Mouse (Mus musculus) neural tube, embryonic 15.5 days (tissue): Measurements from ENCODE around the gene Eya4. TPM values are rescaled to one million over a fixed set of nuclear protein-coding genes. Genes with fewer than 3 reads are reported as not detected.

Experiments used
- ATAC-seq: fragments of 200-750 bp; cut with Nextera tagmentation; 2 replicates; pipeline ENCODE4 v1.8.0; 2017; ENCODE audit warnings: mild to moderate bottlenecking, moderate TSS enrichment, moderate library complexity; ENCODE audit not compliant: low FRiP score
- H3K27ac ChIP-seq: fragments of 300-500 bp; sonication (generic); replicated peaks from 2 replicates; pipeline ENCODE4 v1.5.1; 2015; ENCODE audit warnings: mild to moderate bottlenecking, inconsistent platforms
- H3K27me3 ChIP-seq: fragments of 300-500 bp; sonication (generic); replicated peaks from 2 replicates; pipeline ENCODE4 v1.6.1; 2015; ENCODE audit warnings: inconsistent platforms
- H3K36me3 ChIP-seq: fragments of 300-500 bp; sonication (generic); 2 replicates; pipeline ENCODE4 v1.6.1; 2015; ENCODE audit warnings: inconsistent platforms
- H3K4me1 ChIP-seq: fragments of 300-500 bp; sonication (generic); 2 replicates; pipeline ENCODE4 v1.6.1; 2015; ENCODE audit warnings: inconsistent platforms
- H3K4me2 ChIP-seq: fragments of 300-500 bp; sonication (generic); 2 replicates; pipeline ENCODE4 v1.6.1; 2015; ENCODE audit warnings: inconsistent platforms, mild to moderate bottlenecking, moderate library complexity
- H3K4me3 ChIP-seq: fragments of 300-500 bp; sonication (generic); replicated peaks from 2 replicates; pipeline ENCODE4 v1.5.1; 2015; ENCODE audit warnings: mild to moderate bottlenecking, inconsistent platforms
- H3K9ac ChIP-seq: fragments of 300-500 bp; sonication (generic); replicated peaks from 2 replicates; pipeline ENCODE4 v1.6.1; 2015; ENCODE audit warnings: mild to moderate bottlenecking, inconsistent platforms
- H3K9me3 ChIP-seq: fragments of 300-500 bp; sonication (generic); replicated peaks from 2 replicates; pipeline ENCODE4 v1.6.1; 2016; ENCODE audit warnings: inconsistent platforms
- WGBS: fragments of 180-500 bp; shearing (Covaris S2); methylation state at CpG from one replicate; pipeline ENCODE4 v1.1.7; 2015; ENCODE audit warnings: mixed read lengths; 5-methylcytosine and 5-hydroxymethylcytosine counted together
- polyA plus RNA-seq: library from polyadenylated mRNA; unstranded; fragments of >200 nt; fragmentation: Nextera tagmentation; extraction: Ambion mirVana; gene quantifications from 2 replicates; pipeline ENCODE4 v1.2.1, GENCODE M21; 2015

The Eya4 gene
- polyA plus RNA-seq, 1 experiment from 2014 or later, result 0.77 TPM

GRCm38 (mm10) chr10:23322275-23322674 lies 28.3 kb downstream of the Eya4 start:
- Histone ChIP-seq H3K4me1 (no peaks in the 10 kb centered on the region), H3K4me2 (no peak overlapping the region), H3K27me3 (no peaks in the 10 kb centered on the region), H3K4me3 (no peak overlapping the region), H3K9me3 (no peaks in the 10 kb centered on the region), H3K36me3 (no peaks in the 10 kb centered on the region), H3K9ac (no peak overlapping the region), H3K27ac (no peak overlapping the region)
- WGBS, result 57% methylated on average over 4 of the region's 4 CpGs
- ATAC-seq, result no peak

GRCm38 (mm10) chr10:23295616-23296015 lies 55.0 kb downstream of the Eya4 start:
- H3K27ac ChIP-seq, result no peak overlapping the region
- H3K4me1 ChIP-seq, result no peaks in the 10 kb centered on the region
- no peaks in the 10 kb centered on the region for H3K9me3 ChIP-seq
- no peak overlapping the region for H3K4me2 ChIP-seq
- no peak overlapping the region for H3K4me3 ChIP-seq
- no peaks in the 10 kb centered on the region for H3K27me3 ChIP-seq
- 91% methylated on average over 3 of the region's 3 CpGs for WGBS
- H3K36me3 ChIP-seq, result no peaks in the 10 kb centered on the region
- ATAC-seq, result no peak
- no peak overlapping the region for H3K9ac ChIP-seq

- Histone ChIP-seq H3K4me1 (no peaks in the 10 kb centered on the region), H3K27ac (no peak overlapping the region), H3K9ac (no peak overlapping the region), H3K27me3 (no peaks in the 10 kb centered on the region), H3K4me2 (no peak overlapping the region), H3K4me3 (no peak overlapping the region), H3K9me3 (no peaks in the 10 kb centered on the region), H3K36me3 (no peaks in the 10 kb centered on the region)
- 73% methylated on average over 7 of the region's 7 CpGs for WGBS
- no peak for ATAC-seq
Observed at GRCm38 (mm10) chr10:23292495-23292894, 58.1 kb downstream of the Eya4 start.

- H3K9me3 ChIP-seq, result no peaks in the 10 kb centered on the region
- H3K9ac ChIP-seq, result no peak overlapping the region
- H3K4me2 ChIP-seq, result no peak overlapping the region
- no peak overlapping the region for H3K27ac ChIP-seq
- ATAC-seq, result no peak
- no peaks in the 10 kb centered on the region for H3K4me1 ChIP-seq
- no peaks in the 10 kb centered on the region for H3K27me3 ChIP-seq
- 91% methylated on average over 3 of the region's 3 CpGs for WGBS
- no peak overlapping the region for H3K4me3 ChIP-seq
- H3K36me3 ChIP-seq, result no peaks in the 10 kb centered on the region
Observed at GRCm38 (mm10) chr10:23277371-23277770, 73.2 kb downstream of the Eya4 start.

GRCm38 (mm10) chr10:23271050-23271621 lies 79.5 kb downstream of the Eya4 start:
- Histone ChIP-seq H3K27me3 (no peaks in the 10 kb centered on the region), H3K36me3 (no peaks in the 10 kb centered on the region), H3K4me2 (no peak overlapping the region), H3K4me1 (no peaks in the 10 kb centered on the region), H3K9me3 (no peaks in the 10 kb centered on the region), H3K9ac (no peak overlapping the region), H3K4me3 (no peak overlapping the region), H3K27ac (no peak overlapping the region)
- no peak for ATAC-seq
- 38% methylated on average over 9 of the region's 9 CpGs for WGBS

- no peak for ATAC-seq
Observed at GRCm38 (mm10) chr10:23270502-23270901, 80.1 kb downstream of the Eya4 start.

GRCm38 (mm10) chr10:23252180-23252579 lies 98.4 kb downstream of the Eya4 start:
- Histone ChIP-seq H3K36me3 (no peaks in the 10 kb centered on the region), H3K9me3 (no peaks in the 10 kb centered on the region), H3K9ac (no peak overlapping the region), H3K4me2 (no peak overlapping the region), H3K4me3 (no peak overlapping the region), H3K27ac (no peak overlapping the region), H3K4me1 (no peaks in the 10 kb centered on the region), H3K27me3 (no peaks in the 10 kb centered on the region)
- 48% methylated on average over 4 of the region's 4 CpGs for WGBS
- no peak for ATAC-seq

More at GRCm38 (mm10) chr10:23270502-23270901, 80.1 kb downstream of the Eya4 start:
- Histone ChIP-seq H3K27ac (no peak overlapping the region), H3K27me3 (no peaks in the 10 kb centered on the region), H3K9ac (no peak overlapping the region), H3K4me1 (no peaks in the 10 kb centered on the region), H3K9me3 (no peaks in the 10 kb centered on the region), H3K4me3 (no peak overlapping the region), H3K36me3 (no peaks in the 10 kb centered on the region), H3K4me2 (no peak overlapping the region)
- 70% methylated on average over 2 of the region's 2 CpGs for WGBS

- Histone ChIP-seq H3K9ac (no peak overlapping the region), H3K4me1 (no peaks in the 10 kb centered on the region), H3K4me2 (no peak overlapping the region), H3K27ac (no peak overlapping the region), H3K36me3 (no peaks in the 10 kb centered on the region), H3K9me3 (no peaks in the 10 kb centered on the region), H3K27me3 (no peaks in the 10 kb centered on the region), H3K4me3 (no peak overlapping the region)
- 83% methylated on average over 3 of the region's 3 CpGs for WGBS
- no peak for ATAC-seq
Observed at GRCm38 (mm10) chr10:23246485-23246884, 104.1 kb downstream of the Eya4 start.

- H3K4me2 ChIP-seq, result no peak overlapping the region
- no peaks in the 10 kb centered on the region for H3K27me3 ChIP-seq
- H3K27ac ChIP-seq, result no peak overlapping the region
- H3K9ac ChIP-seq, result no peak overlapping the region
- H3K36me3 ChIP-seq, result no peaks in the 10 kb centered on the region
- no peaks in the 10 kb centered on the region for H3K4me1 ChIP-seq
- WGBS, result 79% methylated on average over 11 of the region's 11 CpGs
- H3K4me3 ChIP-seq, result no peak overlapping the region
- ATAC-seq, result no peak
- no peaks in the 10 kb centered on the region for H3K9me3 ChIP-seq
Observed at GRCm38 (mm10) chr10:23236918-23237317, 113.7 kb downstream of the Eya4 start.

- Histone ChIP-seq H3K4me3 (no peak overlapping the region), H3K4me2 (no peak overlapping the region)
- WGBS, result 87% methylated on average over 4 of the region's 4 CpGs
Observed at GRCm38 (mm10) chr10:23235405-23235804, 115.2 kb downstream of the Eya4 start.

GRCm38 (mm10) chr10:23233425-23233824 lies 117.2 kb downstream of the Eya4 start:
- WGBS, result 72% methylated on average over 6 of the region's 6 CpGs
- H3K9me3 ChIP-seq, result no peaks in the 10 kb centered on the region
- H3K27ac ChIP-seq, result no peak overlapping the region

More at GRCm38 (mm10) chr10:23235405-23235804, 115.2 kb downstream of the Eya4 start:
- no peak overlapping the region for H3K27ac ChIP-seq
- no peak for ATAC-seq
- no peaks in the 10 kb centered on the region for H3K4me1 ChIP-seq
- H3K36me3 ChIP-seq, result no peaks in the 10 kb centered on the region
- H3K9me3 ChIP-seq, result no peaks in the 10 kb centered on the region
- H3K27me3 ChIP-seq, result no peaks in the 10 kb centered on the region
- H3K9ac ChIP-seq, result no peak overlapping the region

GRCm38 (mm10) chr10:23230863-23231262 lies 119.7 kb downstream of the Eya4 start:
- Histone ChIP-seq H3K27me3 (no peaks in the 10 kb centered on the region), H3K4me3 (no peak overlapping the region), H3K4me1 (no peaks in the 10 kb centered on the region), H3K4me2 (no peak overlapping the region), H3K36me3 (no peaks in the 10 kb centered on the region), H3K9ac (no peak overlapping the region), H3K27ac (no peak overlapping the region), H3K9me3 (no peaks in the 10 kb centered on the region)
- ATAC-seq, result no peak
- WGBS, result 78% methylated on average over 5 of the region's 5 CpGs

More at GRCm38 (mm10) chr10:23233425-23233824, 117.2 kb downstream of the Eya4 start:
- Histone ChIP-seq H3K4me2 (no peak overlapping the region), H3K36me3 (no peaks in the 10 kb centered on the region), H3K4me1 (no peaks in the 10 kb centered on the region), H3K27me3 (no peaks in the 10 kb centered on the region), H3K9ac (no peak overlapping the region), H3K4me3 (no peak overlapping the region)
- no peak for ATAC-seq
